Mouse (Mus musculus): ENCODE data around the gene Tlr9.

- TF ChIP-seq CTCF (IDR thresholded peaks at IDR 0.05; ENCODE audit: control insufficient read depth, insufficient read depth, low read length): no peak
- TF ChIP-seq POLR2A (IDR thresholded peaks at IDR 0.05; ENCODE audit: borderline replicate concordance, control insufficient read depth, low read depth, low read length): no peak
Observed at GRCm38 (mm10) chr9:106179964-106180363, 42.4 kb upstream of the Tlr9 start.

All from bone marrow, adult 2 months (tissue).